Mouse (Mus musculus): Measurements from ENCODE around the gene Ube2l3.
A peak's percentile ranks its signal among the peaks of the same experiment; 100 is the strongest.

DNA sequence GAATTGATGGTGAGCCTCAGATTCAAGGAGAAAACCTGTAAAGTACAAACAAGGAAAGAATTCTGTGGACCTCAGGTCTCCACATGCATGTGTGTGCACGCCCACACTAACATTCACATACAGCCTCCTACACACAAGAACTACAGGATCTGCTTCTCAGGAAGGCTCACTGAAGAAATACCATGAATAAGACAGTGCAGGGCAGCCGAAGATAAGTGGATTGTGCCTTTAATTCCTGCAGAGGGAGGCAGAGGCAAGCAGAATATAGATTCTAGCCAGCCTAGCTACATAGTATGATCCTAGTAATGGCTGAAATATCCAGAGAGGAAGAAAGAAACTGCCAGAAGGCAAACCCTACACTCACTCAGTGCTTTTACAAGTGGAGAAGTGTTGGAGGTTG is 472 bp downstream of the Ube2l3 start:
- TF ChIP-seq CTCF (IDR thresholded peaks at IDR 0.05 in 2 of 3, conservative IDR thresholded peaks at IDR 0.05 in 1 of 3; ENCODE audit: control insufficient read depth in 1 of 3, insufficient read depth in 1 of 3, low read depth in 2 of 3, low read length in 3 of 3, poor library complexity in 1 of 3, severe bottlenecking in 1 of 3) (peak; percentile 14 to 74 (median 43); a peak in 4 of 6 replicates), POLR2A (IDR thresholded peaks at IDR 0.05; ENCODE audit: control insufficient read depth in 1 of 2, insufficient read depth in 1 of 2, low read depth in 1 of 2, low read length in 2 of 2, poor library complexity in 1 of 2) (no peak), TCF12 (IDR thresholded peaks at IDR 0.05; ENCODE audit: low read depth, low read length) (no peak), EP300 (IDR thresholded peaks at IDR 0.05; ENCODE audit: low read depth in 1 of 2, low read length in 2 of 2) (no peak), MAX (IDR thresholded peaks at IDR 0.05; ENCODE audit: low read length) (no peak), GABPA (IDR thresholded peaks at IDR 0.05; ENCODE audit: low read depth, low read length) (no peak), E2F4 (IDR thresholded peaks at IDR 0.05; ENCODE audit: borderline replicate concordance, low read depth, low read length) (no peak)
